Mouse (Mus musculus) E14TG2a.4 (cell line): ENCODE data around the gene Ust.

Source experiments
- CTCF ChIP-seq: conservative IDR thresholded peaks from 2 replicates; pipeline ENCODE4 v1.5.1; 2014; ENCODE audit warnings: low read length
- NANOG ChIP-seq: IDR thresholded peaks from 2 replicates; pipeline ENCODE4 v1.6.1; 2014; ENCODE audit warnings: borderline replicate concordance, low read length, mixed read lengths
- POU5F1 ChIP-seq: IDR thresholded peaks from 2 replicates; pipeline ENCODE4 v1.6.1; 2014; ENCODE audit warnings: low read length, borderline replicate concordance

GRCm38 (mm10) chr10:8342556-8342955, 176.1 kb downstream of the Ust start:
- TF ChIP-seq CTCF, result no peak
- no peak for TF ChIP-seq POU5F1
- no peak for TF ChIP-seq NANOG
